8 mouse cellular contexts compared by ENCODE assay signal in genomic region chr11:114850066-114850451, GRCm38 (mm10). TPM values are rescaled to one million over a fixed set of nuclear protein-coding genes. Genes with fewer than 3 reads are reported as not detected.
DNase-seq lines count a peak whose midpoint lies in the region; ATAC-seq and TF ChIP-seq lines count a peak whose summit lies in the region.
"Had no signal": no experiment of that assay in that cellular context is flagged by ENCODE, and none has a peak within 500 bp of the region (broad histone marks: within the 10 kb centered on the region; RNA-seq: fewer than 3 reads in every experiment).

No protein-coding gene starts in this region.

- H3K9me3 ChIP-seq in ES-Bruce4 (replicated peaks; ENCODE audit: control insufficient read depth, insufficient read depth, low read length, poor library complexity, severe bottlenecking): no peaks in the 10 kb centered on the region
- no peaks in the 10 kb centered on the region for H3K9me3 ChIP-seq in intestine, embryonic 15.5 days
- no peaks in the 10 kb centered on the region for H3K9me3 ChIP-seq in liver, embryonic 15.5 days (replicated peaks)

- H3K27ac ChIP-seq in ES-Bruce4 (ENCODE audit: insufficient read depth, low read length): no peak overlapping the region
- 0 out of 2 replicates have a peak overlapping the region, but pooled peaks have one; percentile 32 for H3K27ac ChIP-seq in intestine, embryonic 15.5 days
- H3K27ac ChIP-seq in liver, embryonic 15.5 days (replicated peaks): peak overlapping the region; percentile 48; the same call in 1 of the 2 replicates
- H3K27ac ChIP-seq in thymus, adult 2 months (ENCODE audit: control insufficient read depth, insufficient read depth, low read length): no peak overlapping the region

- TF ChIP-seq CTCF in ES-Bruce4 (IDR thresholded peaks at IDR 0.05; ENCODE audit: low read depth, low read length) (no peak), Patski (IDR thresholded peaks at IDR 0.05) (no peak)
- TF ChIP-seq CTCF in thymus, adult 2 months (IDR thresholded peaks at IDR 0.05; ENCODE audit: borderline replicate concordance, control insufficient read depth, extremely low read depth, insufficient read depth, low read length, poor library complexity): no peak

- peak overlapping the region; percentile 98 for H3K4me2 ChIP-seq in intestine, embryonic 15.5 days (replicated peaks)
- peak overlapping the region; percentile 70 for H3K4me2 ChIP-seq in liver, embryonic 15.5 days

- no peak for ATAC-seq in Patski
- peak; percentile 16; the same call in 1 of the 2 replicates for ATAC-seq in intestine, embryonic 15.5 days
- no peak for ATAC-seq in liver, embryonic 15.5 days (ENCODE audit: insufficient read depth)
- no peak for ATAC-seq in CD4-positive, CD25-positive, alpha-beta regulatory T cell, adult 4 months

- H3K27me3 ChIP-seq in ES-Bruce4 (ENCODE audit: control insufficient read depth, insufficient read depth, low read length, poor library complexity, severe bottlenecking): no peaks in the 10 kb centered on the region
- no peaks in the 10 kb centered on the region for H3K27me3 ChIP-seq in Patski
- H3K27me3 ChIP-seq in intestine, embryonic 15.5 days (replicated peaks): no peaks in the 10 kb centered on the region
- peaks cover 66% of the 10 kb centered on the region for H3K27me3 ChIP-seq in liver, embryonic 15.5 days
- peaks cover 18% of the 10 kb centered on the region for H3K27me3 ChIP-seq in thymus, adult 2 months (ENCODE audit: control insufficient read depth, insufficient read depth, low read length)

- no peak for TF ChIP-seq EP300 in ES-Bruce4 (IDR thresholded peaks at IDR 0.05; ENCODE audit: insufficient read depth, low read depth, low read length)

- peak overlapping the region; percentile 71 for H3K9ac ChIP-seq in ES-Bruce4 (ENCODE audit: low read depth, poor library complexity, severe bottlenecking)
- H3K9ac ChIP-seq in intestine, embryonic 15.5 days: peak overlapping the region; percentile 76; the same call in 1 of the 2 replicates
- H3K9ac ChIP-seq in liver, embryonic 15.5 days: no peak overlapping the region

- no peak for TF ChIP-seq POLR2A in ES-Bruce4 (IDR thresholded peaks at IDR 0.05; ENCODE audit: insufficient read depth, low read length)
- TF ChIP-seq POLR2A in thymus, adult 2 months (IDR thresholded peaks at IDR 0.05; ENCODE audit: control insufficient read depth, extremely low read depth, insufficient read depth, low read length, poor library complexity): no peak

- H3K4me3 ChIP-seq in ES-Bruce4 (ENCODE audit: low read depth, low read length): peak overlapping the region; percentile 82; the same call in 1 of the 2 replicates
- H3K4me3 ChIP-seq in intestine, embryonic 15.5 days (replicated peaks): peak overlapping the region; percentile 78
- no peak overlapping the region for H3K4me3 ChIP-seq in liver, embryonic 15.5 days (replicated peaks)
- H3K4me3 ChIP-seq in thymus, adult 2 months (ENCODE audit: control insufficient read depth, insufficient read depth, low read length): no peak overlapping the region

- CTCF ChIA-PET in Patski (lab: Charles Lee): interaction anchor here (0.7 to 1.8 kb wide), 5 partner anchors 15 to 29 kb away, joined by 3 to 4 read pairs (median 3); no protein-coding TSS in a partner anchor

- DNase-seq in Patski (ENCODE audit: low read depth, low spot score): peak; percentile 91
- no peak for DNase-seq in frontal cortex, postnatal 25 days (ENCODE audit: low spot score in 2 of 2)
- no peak for DNase-seq in thymus, adult 2 months
- DNase-seq: thymus, postnatal 14 days had no signal

- in situ Hi-C loops in Patski (cut with MboI; ENCODE audit: low pct_unique_long_range_greater_than_20kb): loop anchor here (5.0 kb wide), 1 partner anchor 33 kb away; no protein-coding TSS in a partner anchor

- POLR2A ChIA-PET in Patski (lab: Charles Lee): interaction anchor here (0.7 to 6.6 kb wide), 6 partner anchors 20 to 43 kb away, joined by 3 to 64 read pairs (median 6); no protein-coding TSS in a partner anchor

- no peaks in the 10 kb centered on the region for H3K36me3 ChIP-seq in ES-Bruce4 (ENCODE audit: control insufficient read depth, insufficient read depth, low read length, poor library complexity, severe bottlenecking)
- H3K36me3 ChIP-seq in intestine, embryonic 15.5 days: no peaks in the 10 kb centered on the region
- H3K36me3 ChIP-seq in liver, embryonic 15.5 days (replicated peaks): no peaks in the 10 kb centered on the region
- H3K36me3 ChIP-seq in thymus, adult 2 months (ENCODE audit: control insufficient read depth, insufficient read depth, low read length): no peaks in the 10 kb centered on the region

- WGBS in intestine, embryonic 15.5 days: 36% methylated on average over 5 of the region's 5 CpGs
- 33% methylated on average over 5 of the region's 5 CpGs for WGBS in liver, embryonic 15.5 days (ENCODE audit: insufficient replicate concordance)
- WGBS in thymus, adult 2 months: 70% methylated on average over 5 of the region's 5 CpGs

- peaks cover 6% of the 10 kb centered on the region for H3K4me1 ChIP-seq in ES-Bruce4 (ENCODE audit: control insufficient read depth, insufficient read depth, low read length)
- peaks cover 23% of the 10 kb centered on the region for H3K4me1 ChIP-seq in intestine, embryonic 15.5 days (replicated peaks)
- peaks cover 18% of the 10 kb centered on the region; the same call in 1 of the 2 replicates for H3K4me1 ChIP-seq in liver, embryonic 15.5 days (replicated peaks)
- H3K4me1 ChIP-seq in thymus, adult 2 months (replicated peaks; ENCODE audit: control insufficient read depth, insufficient read depth, low read length): 0 out of 2 replicates have a peak, but pooled peaks cover 5% of the 10 kb centered on the region

RNA-seq across cellular contexts. Expression of gene Gprc5c, which starts 0.9 kb away (rescaled TPM):
- polyA plus RNA-seq in ES-Bruce4 (2011; ENCODE audit: insufficient read depth, insufficient read length, low read depth, missing spikeins) (48.8 and 57.0 TPM in 2 replicates), Patski (2021) (234 TPM)
- 15.5 and 16.0 TPM in 2 replicates for polyA plus RNA-seq in intestine, embryonic 15.5 days (2015; fragmentation: Nextera tagmentation; extraction: Ambion mirVana)
- polyA plus RNA-seq in liver, embryonic 15.5 days (2015; fragmentation: Nextera tagmentation; extraction: Ambion mirVana): 15.9 and 19.0 TPM in 2 replicates
- polyA plus RNA-seq in CD4-positive, CD25-positive, alpha-beta regulatory T cell, adult 4 months (2017; shearing (Covaris generic)): not detected
- 5.4 and 6.4 TPM in 2 replicates for polyA plus RNA-seq in thymus, adult 2 months (2012; rRNA removed)

RNA-seq across cellular contexts. Expression of gene Cd300a, which starts 39.8 kb away (rescaled TPM):
- polyA plus RNA-seq in ES-Bruce4 (2011; ENCODE audit: insufficient read depth, insufficient read length, low read depth, missing spikeins): 0.78 and 2.3 TPM in 2 replicates
- polyA plus RNA-seq in Patski (2021): 0.78 TPM
- 1.2 and 2.2 TPM in 2 replicates for polyA plus RNA-seq in intestine, embryonic 15.5 days (2015; fragmentation: Nextera tagmentation; extraction: Ambion mirVana)
- 7.3 and 7.8 TPM in 2 replicates for polyA plus RNA-seq in liver, embryonic 15.5 days (2015; fragmentation: Nextera tagmentation; extraction: Ambion mirVana)
- under 1 TPM; 0.11 to 0.37 TPM for polyA plus RNA-seq in CD4-positive, CD25-positive, alpha-beta regulatory T cell, adult 4 months (2017; shearing (Covaris generic))
- polyA plus RNA-seq in thymus, adult 2 months (2012; rRNA removed): 3.7 and 4.2 TPM in 2 replicates

RNA-seq across cellular contexts. Expression of gene Gpr142, which starts 51.3 kb away (rescaled TPM):
- not detected in 2 replicates for polyA plus RNA-seq in ES-Bruce4 (2011; ENCODE audit: insufficient read depth, insufficient read length, low read depth, missing spikeins)
- polyA plus RNA-seq in Patski (2021): 0.12 TPM
- polyA plus RNA-seq in intestine, embryonic 15.5 days (2015; fragmentation: Nextera tagmentation; extraction: Ambion mirVana): 0.21 and 0.51 TPM in 2 replicates
- polyA plus RNA-seq in liver, embryonic 15.5 days (2015; fragmentation: Nextera tagmentation; extraction: Ambion mirVana): not detected in 2 replicates
- polyA plus RNA-seq in CD4-positive, CD25-positive, alpha-beta regulatory T cell, adult 4 months (2017; shearing (Covaris generic)): not detected
- polyA plus RNA-seq in thymus, adult 2 months (2012; rRNA removed): not detected in 2 replicates

RNA-seq across cellular contexts. Expression of gene Btbd17, which starts 54.3 kb away (rescaled TPM):
- 0.93 TPM in 1 of 2 replicates, not detected in the other for polyA plus RNA-seq in ES-Bruce4 (2011; ENCODE audit: insufficient read depth, insufficient read length, low read depth, missing spikeins)
- 0.45 TPM for polyA plus RNA-seq in Patski (2021)
- 1.4 and 1.5 TPM in 2 replicates for polyA plus RNA-seq in intestine, embryonic 15.5 days (2015; fragmentation: Nextera tagmentation; extraction: Ambion mirVana)
- 0.25 TPM in 1 of 2 replicates, not detected in the other for polyA plus RNA-seq in liver, embryonic 15.5 days (2015; fragmentation: Nextera tagmentation; extraction: Ambion mirVana)
- polyA plus RNA-seq in CD4-positive, CD25-positive, alpha-beta regulatory T cell, adult 4 months (2017; shearing (Covaris generic)): not detected
- 0.53 and 1.1 TPM in 2 replicates for polyA plus RNA-seq in thymus, adult 2 months (2012; rRNA removed)

Comparison
In these comparisons a context has a peak if more than half of its experiments do, and no peak if none do; other contexts are left out.
1. H3K27ac ChIP-seq: peak in intestine, embryonic 15.5 days (single experiment) and liver, embryonic 15.5 days (single experiment); none in ES-Bruce4 (single experiment) and thymus, adult 2 months (single experiment).
2. H3K4me3 ChIP-seq: peak in ES-Bruce4 (single experiment) and intestine, embryonic 15.5 days (single experiment); none in liver, embryonic 15.5 days (single experiment) and thymus, adult 2 months (single experiment).